Mouse (Mus musculus) embryonic facial prominence, embryonic 15.5 days (tissue): ENCODE measurements around the gene Tex52. TPM values are rescaled to one million over a fixed set of nuclear protein-coding genes. Genes with fewer than 3 reads are reported as not detected.

Experiments used
- ATAC-seq: fragments of 200-750 bp; cut with Nextera tagmentation; 2 replicates; pipeline ENCODE4 v1.8.0; 2017; ENCODE audit warnings: low read depth, moderate TSS enrichment; ENCODE audit not compliant: insufficient number of reproducible peaks, low FRiP score, low TSS enrichment
- H3K27ac ChIP-seq: fragments of 300-500 bp; sonication (generic); replicated peaks from 2 replicates; pipeline ENCODE4 v1.5.1; 2015; ENCODE audit warnings: mild to moderate bottlenecking, inconsistent platforms
- H3K27me3 ChIP-seq: fragments of 300-500 bp; sonication (generic); 2 replicates; pipeline ENCODE4 v1.6.1; 2015; ENCODE audit warnings: inconsistent platforms
- H3K36me3 ChIP-seq: fragments of 300-500 bp; sonication (generic); 2 replicates; pipeline ENCODE4 v1.6.1; 2015; ENCODE audit warnings: mild to moderate bottlenecking, inconsistent platforms
- H3K4me1 ChIP-seq: fragments of 300-500 bp; sonication (generic); 2 replicates; pipeline ENCODE4 v1.6.1; 2015; ENCODE audit warnings: inconsistent platforms
- H3K4me2 ChIP-seq: fragments of 300-500 bp; sonication (generic); replicated peaks from 2 replicates; pipeline ENCODE4 v1.6.1; 2015; ENCODE audit warnings: mild to moderate bottlenecking, inconsistent platforms
- H3K4me3 ChIP-seq: fragments of 300-500 bp; sonication (generic); replicated peaks from 2 replicates; pipeline ENCODE4 v1.5.1; 2015; ENCODE audit warnings: mild to moderate bottlenecking, inconsistent platforms
- H3K9ac ChIP-seq: fragments of 300-500 bp; sonication (generic); 2 replicates; pipeline ENCODE4 v1.6.1; 2015; ENCODE audit warnings: inconsistent platforms
- H3K9me3 ChIP-seq: fragments of 300-500 bp; sonication (generic); replicated peaks from 2 replicates; pipeline ENCODE4 v1.6.1; 2016; ENCODE audit warnings: inconsistent platforms
- WGBS: fragments of 180-500 bp; shearing (Covaris S2); methylation state at CpG from one replicate; pipeline ENCODE4 v1.1.7; 2015; 5-methylcytosine and 5-hydroxymethylcytosine counted together
- polyA plus RNA-seq: library from polyadenylated mRNA; unstranded; fragments of >200 nt; fragmentation: Nextera tagmentation; extraction: Ambion mirVana; gene quantifications from 2 replicates; pipeline ENCODE4 v1.2.1, GENCODE M21; 2015

Tex52 gene
- polyA plus RNA-seq, 1 experiment from 2014 or later, result 1.6 TPM

DNA sequence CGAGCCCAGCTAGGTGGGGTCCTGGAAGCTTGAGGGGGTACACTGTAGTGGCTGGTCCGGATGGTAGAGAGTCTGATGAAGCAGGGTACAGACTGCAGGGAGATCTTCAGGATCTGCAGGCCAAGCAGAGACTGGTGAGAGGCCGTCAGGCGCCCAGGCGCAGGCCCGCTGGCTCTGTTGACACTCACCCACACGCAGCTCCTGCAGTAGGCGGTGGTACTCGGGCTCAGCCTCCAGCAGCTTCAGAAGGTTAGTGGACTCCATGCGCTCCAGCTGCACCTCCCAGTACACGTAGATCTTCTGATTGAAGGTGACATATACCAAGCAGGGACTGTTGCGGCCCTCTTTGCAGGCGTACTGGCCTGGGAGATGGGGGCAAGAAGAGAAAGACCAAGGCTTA, 35.0 kb downstream of the Tex52 start:
- 93% methylated on average over 13 of the region's 13 CpGs for WGBS
- no peak overlapping the region for H3K4me3 ChIP-seq
- no peaks in the 10 kb centered on the region for H3K9me3 ChIP-seq
- H3K27ac ChIP-seq, result no peak overlapping the region
- H3K4me2 ChIP-seq, result no peak overlapping the region
- no peaks in the 10 kb centered on the region for H3K27me3 ChIP-seq
- no peaks in the 10 kb centered on the region for H3K4me1 ChIP-seq
- H3K9ac ChIP-seq, result no peak overlapping the region
- H3K36me3 ChIP-seq, result peaks cover 75% of the 10 kb centered on the region
- no peak for ATAC-seq

DNA sequence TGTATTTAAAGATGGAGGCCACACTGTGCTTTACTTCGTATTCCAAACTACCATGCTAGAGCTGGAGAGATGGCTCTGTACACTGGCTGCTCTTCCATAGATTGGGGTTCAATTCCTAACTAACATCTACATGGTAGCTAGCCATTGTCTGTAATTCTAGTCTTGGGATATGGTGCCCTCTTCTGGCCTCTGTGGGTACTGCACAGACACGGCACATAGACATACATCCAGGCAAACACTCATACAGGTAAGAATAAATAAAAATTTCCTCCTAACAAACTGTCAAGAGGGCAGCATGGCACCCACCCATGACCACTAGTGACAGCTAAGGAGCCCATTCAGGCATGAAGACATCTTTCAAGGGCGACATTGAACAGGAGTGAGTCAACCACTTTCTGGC, 35.9 kb downstream of the Tex52 start:
- no peak overlapping the region for H3K4me3 ChIP-seq
- no peaks in the 10 kb centered on the region for H3K27me3 ChIP-seq
- 13% methylated on average over 3 of the region's 3 CpGs for WGBS
- H3K36me3 ChIP-seq, result peaks cover 75% of the 10 kb centered on the region
- H3K4me2 ChIP-seq, result no peak overlapping the region
- no peak overlapping the region for H3K27ac ChIP-seq
- H3K4me1 ChIP-seq, result no peaks in the 10 kb centered on the region
- no peaks in the 10 kb centered on the region for H3K9me3 ChIP-seq
- ATAC-seq, result no peak
- H3K9ac ChIP-seq, result no peak overlapping the region

DNA sequence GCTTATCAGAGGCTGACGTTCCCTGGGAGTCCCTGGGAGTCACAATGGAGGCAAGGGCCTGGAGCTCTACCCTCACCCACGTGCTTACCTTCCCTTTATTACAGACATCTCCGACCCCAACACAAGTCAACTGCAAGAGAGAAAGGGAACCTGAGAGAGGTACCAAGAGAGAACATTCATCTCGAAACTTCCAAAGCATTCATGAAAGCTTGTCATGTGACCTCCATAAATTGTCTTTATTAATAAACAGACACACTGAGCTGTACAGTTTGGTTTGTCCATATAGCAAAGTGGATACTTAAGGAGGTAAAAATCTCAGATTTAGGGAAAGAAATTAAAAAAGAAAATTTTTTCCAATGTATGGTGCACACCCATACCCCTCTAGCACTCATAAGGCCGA, 40.9 kb downstream of the Tex52 start:
- no peak for ATAC-seq
- no peak overlapping the region for H3K4me3 ChIP-seq
- no peaks in the 10 kb centered on the region for H3K27me3 ChIP-seq
- no peaks in the 10 kb centered on the region for H3K4me1 ChIP-seq
- no peak overlapping the region for H3K27ac ChIP-seq
- H3K4me2 ChIP-seq, result no peak overlapping the region
- H3K36me3 ChIP-seq, result peaks cover 35% of the 10 kb centered on the region
- no peaks in the 10 kb centered on the region for H3K9me3 ChIP-seq
- H3K9ac ChIP-seq, result no peak overlapping the region
- WGBS, result 84% methylated on average over 5 of the region's 5 CpGs

DNA sequence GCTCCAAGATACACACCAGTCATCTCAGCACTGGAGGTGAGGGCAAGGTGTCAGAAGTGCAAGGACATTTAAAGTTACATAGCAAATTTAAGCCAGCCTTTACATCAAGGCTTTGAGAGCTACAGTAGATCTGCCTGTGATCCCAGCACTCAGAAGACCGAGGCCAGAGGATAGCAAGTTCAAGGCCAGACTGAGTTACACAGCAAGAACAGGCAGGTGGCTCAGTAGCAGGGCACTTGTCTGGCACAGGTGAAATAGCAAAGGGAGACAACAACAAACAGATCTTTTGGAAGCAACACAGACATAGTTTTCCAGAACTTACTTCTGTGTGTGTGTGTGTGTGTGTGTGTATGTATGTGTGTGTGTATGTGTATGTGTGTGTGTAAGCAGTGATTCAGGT, 42.8 kb downstream of the Tex52 start:
- Histone ChIP-seq H3K4me3 (no peak overlapping the region), H3K9me3 (no peaks in the 10 kb centered on the region), H3K4me2 (no peak overlapping the region), H3K4me1 (no peaks in the 10 kb centered on the region), H3K27me3 (no peaks in the 10 kb centered on the region), H3K27ac (no peak overlapping the region), H3K9ac (no peak overlapping the region), H3K36me3 (peaks cover 16% of the 10 kb centered on the region)
- 90% methylated on average over 1 of the region's 1 CpGs for WGBS
- ATAC-seq, result no peak

GRCm38 (mm10) chr6:128421036-128421435, 45.8 kb downstream of the Tex52 start:
- no peak overlapping the region for H3K9ac ChIP-seq
- peaks cover 7% of the 10 kb centered on the region; the same call in 1 of the 2 replicates for H3K36me3 ChIP-seq
- no peak overlapping the region for H3K4me2 ChIP-seq
- ATAC-seq, result no peak
- no peak overlapping the region for H3K4me3 ChIP-seq
- no peaks in the 10 kb centered on the region for H3K9me3 ChIP-seq
- no peaks in the 10 kb centered on the region for H3K27me3 ChIP-seq
- 95% methylated on average over 2 of the region's 2 CpGs for WGBS
- H3K27ac ChIP-seq, result no peak overlapping the region
- H3K4me1 ChIP-seq, result peaks cover 6% of the 10 kb centered on the region

DNA sequence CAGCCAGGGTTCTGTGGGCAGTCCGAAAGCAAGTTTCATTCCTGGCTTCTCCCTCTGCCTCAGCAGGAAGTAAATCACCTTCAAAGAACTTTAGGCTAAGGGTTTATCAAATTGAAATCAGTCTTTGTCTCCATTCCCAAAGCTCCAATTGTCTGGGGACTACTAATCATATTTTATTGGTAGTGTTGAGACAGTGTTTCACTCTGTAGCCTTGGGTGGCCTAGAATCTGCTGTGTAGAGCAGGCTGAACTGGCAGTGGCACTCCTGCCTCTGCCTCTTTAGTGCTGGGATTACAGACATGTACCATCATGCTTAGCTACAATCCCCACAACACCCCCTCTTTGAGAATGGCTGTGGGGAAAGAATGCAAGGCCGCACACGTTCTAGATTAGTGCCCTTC, 46.2 kb downstream of the Tex52 start:
- ATAC-seq, result no peak
- H3K27ac ChIP-seq, result no peak overlapping the region

GRCm38 (mm10) chr6:128423496-128424268, 48.4 kb downstream of the Tex52 start:
- Histone ChIP-seq H3K27ac (peak overlapping the region; percentile 98), H3K4me3 (peak overlapping the region; percentile 70), H3K9me3 (no peaks in the 10 kb centered on the region), H3K9ac (peak overlapping the region; percentile 69; the same call in 1 of the 2 replicates), H3K36me3 (peaks cover 16% of the 10 kb centered on the region), H3K4me2 (peak overlapping the region; percentile 55), H3K27me3 (no peaks in the 10 kb centered on the region), H3K4me1 (peaks cover 6% of the 10 kb centered on the region)
- no peak for ATAC-seq
- WGBS, result 39% methylated on average over 15 of the region's 16 CpGs

More for the DNA sequence above, 46.2 kb downstream of the Tex52 start:
- no peak overlapping the region for H3K9ac ChIP-seq
- H3K36me3 ChIP-seq, result peaks cover 7% of the 10 kb centered on the region; the same call in 1 of the 2 replicates
- WGBS, result 85% methylated on average over 3 of the region's 3 CpGs
- H3K4me3 ChIP-seq, result no peak overlapping the region
- no peaks in the 10 kb centered on the region for H3K27me3 ChIP-seq
- H3K9me3 ChIP-seq, result no peaks in the 10 kb centered on the region
- H3K4me2 ChIP-seq, result no peak overlapping the region
- peaks cover 6% of the 10 kb centered on the region for H3K4me1 ChIP-seq

GRCm38 (mm10) chr6:128424269-128425019, 49.2 kb downstream of the Tex52 start, which contains the start of gene Itfg2:
Itfg2 (minus strand) TSS chr6:128424931.
- H3K36me3 ChIP-seq, result peaks cover 21% of the 10 kb centered on the region
- ATAC-seq, result peak; percentile 94
- no peaks in the 10 kb centered on the region for H3K27me3 ChIP-seq
- under 1% methylated on average over 42 of the region's 42 CpGs for WGBS
- peak within 1 kb of the TSS; percentile 55 for H3K4me2 ChIP-seq
- no peaks in the 10 kb centered on the region for H3K9me3 ChIP-seq
- peak within 1 kb of the TSS; percentile 98 for H3K27ac ChIP-seq
- H3K4me3 ChIP-seq, result peak within 1 kb of the TSS; percentile 70
- H3K4me1 ChIP-seq, result peaks cover 6% of the 10 kb centered on the region
- peak within 1 kb of the TSS; percentile 69 for H3K9ac ChIP-seq

- peak overlapping the region; percentile 55 for H3K4me2 ChIP-seq
- no peaks in the 10 kb centered on the region for H3K27me3 ChIP-seq
- peak overlapping the region; percentile 69 for H3K9ac ChIP-seq
- no peak for ATAC-seq
- peak overlapping the region; percentile 70 for H3K4me3 ChIP-seq
- 17% methylated on average over 9 of the region's 9 CpGs for WGBS
- peaks cover 6% of the 10 kb centered on the region for H3K4me1 ChIP-seq
- H3K27ac ChIP-seq, result peak overlapping the region; percentile 98
- peaks cover 23% of the 10 kb centered on the region for H3K36me3 ChIP-seq
- H3K9me3 ChIP-seq, result no peaks in the 10 kb centered on the region
Observed at GRCm38 (mm10) chr6:128425046-128425445, 49.8 kb downstream of the Tex52 start.

DNA sequence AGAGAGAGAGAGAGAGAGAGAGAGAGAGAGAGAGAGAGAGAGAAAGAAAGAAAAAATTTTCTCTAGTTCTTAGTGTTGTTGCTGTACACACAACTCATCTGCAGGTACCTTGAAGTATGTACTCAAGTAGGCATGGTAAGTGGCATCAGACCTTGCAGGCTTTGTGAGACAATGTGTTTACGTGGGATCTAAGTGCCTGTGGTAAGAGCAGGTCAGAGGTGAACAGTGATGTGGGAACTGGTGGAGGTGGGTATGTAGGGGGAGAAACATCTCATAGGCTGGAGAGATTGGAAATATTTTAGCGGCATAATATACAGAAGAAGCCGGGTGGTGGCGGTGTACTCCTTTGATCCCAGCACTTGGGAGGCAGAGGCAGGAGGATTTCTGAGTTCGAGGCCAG, 52.3 kb downstream of the Tex52 start:
- H3K27me3 ChIP-seq, result no peaks in the 10 kb centered on the region
- H3K4me1 ChIP-seq, result peaks cover 6% of the 10 kb centered on the region
- 89% methylated on average over 5 of the region's 5 CpGs for WGBS
- no peaks in the 10 kb centered on the region for H3K9me3 ChIP-seq
- no peak overlapping the region for H3K4me2 ChIP-seq
- H3K4me3 ChIP-seq, result no peak overlapping the region
- no peak overlapping the region for H3K9ac ChIP-seq
- H3K36me3 ChIP-seq, result peaks cover 46% of the 10 kb centered on the region
- no peak overlapping the region for H3K27ac ChIP-seq
- ATAC-seq, result no peak

GRCm38 (mm10) chr6:128429300-128429699, 54.0 kb downstream of the Tex52 start:
- peaks cover 63% of the 10 kb centered on the region for H3K36me3 ChIP-seq
- no peaks in the 10 kb centered on the region for H3K9me3 ChIP-seq
- WGBS, result 100% methylated on average over 2 of the region's 2 CpGs
- ATAC-seq, result no peak
- no peak overlapping the region for H3K4me2 ChIP-seq
- H3K4me3 ChIP-seq, result no peak overlapping the region
- H3K9ac ChIP-seq, result no peak overlapping the region
- H3K27me3 ChIP-seq, result no peaks in the 10 kb centered on the region
- H3K27ac ChIP-seq, result no peak overlapping the region
- H3K4me1 ChIP-seq, result 0 out of 2 replicates have a peak, but pooled peaks cover 2% of the 10 kb centered on the region
